Mouse (Mus musculus) bone marrow, adult 2 months (tissue): ENCODE data around the gene Map3k6.

ENCODE experiments used
- CTCF ChIP-seq: fragments of 200-500 bp; IDR thresholded peaks from 2 replicates; pipeline ENCODE4 v1.5.1; 2011; ENCODE audit warnings: low read length, control low read depth; ENCODE audit not compliant: control insufficient read depth, insufficient read depth
- POLR2A ChIP-seq: fragments of 200-500 bp; IDR thresholded peaks from 2 replicates; pipeline ENCODE4 v1.6.1; 2011; ENCODE audit warnings: low read depth, mild to moderate bottlenecking, control low read depth, low read length, borderline replicate concordance; ENCODE audit not compliant: control insufficient read depth

DNA sequence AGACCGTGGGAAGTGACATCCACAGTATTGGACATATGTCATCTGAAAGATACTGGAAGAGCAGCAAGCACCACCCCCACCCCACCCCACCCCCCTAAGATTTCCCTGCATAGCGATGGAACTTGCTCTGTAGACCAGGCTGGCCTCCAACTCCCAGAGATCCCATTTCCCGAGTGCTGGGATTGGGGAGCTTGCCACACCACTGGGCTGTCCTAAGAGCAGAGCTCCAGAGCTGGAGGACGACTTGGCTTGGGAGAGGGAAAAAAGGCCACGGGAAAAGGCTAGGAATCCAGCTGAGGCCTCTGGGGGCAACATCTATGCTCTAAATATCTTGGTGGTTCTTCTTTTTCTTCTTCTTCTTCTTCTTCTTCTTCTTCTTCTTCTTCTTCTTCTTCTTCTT is 5.8 kb upstream of the Map3k6 start:
- TF ChIP-seq CTCF (no peak), POLR2A (no peak)
